Mouse (Mus musculus) embryo, embryonic 10.5 days (tissue): Measurements from ENCODE around the gene Hcn2.

ENCODE experiments used
- DNase-seq: peaks from one replicate; pipeline ENCODE4 v3.0.0-alpha.2; 2015; ENCODE audit warnings: low spot score

The Hcn2 gene

DNA sequence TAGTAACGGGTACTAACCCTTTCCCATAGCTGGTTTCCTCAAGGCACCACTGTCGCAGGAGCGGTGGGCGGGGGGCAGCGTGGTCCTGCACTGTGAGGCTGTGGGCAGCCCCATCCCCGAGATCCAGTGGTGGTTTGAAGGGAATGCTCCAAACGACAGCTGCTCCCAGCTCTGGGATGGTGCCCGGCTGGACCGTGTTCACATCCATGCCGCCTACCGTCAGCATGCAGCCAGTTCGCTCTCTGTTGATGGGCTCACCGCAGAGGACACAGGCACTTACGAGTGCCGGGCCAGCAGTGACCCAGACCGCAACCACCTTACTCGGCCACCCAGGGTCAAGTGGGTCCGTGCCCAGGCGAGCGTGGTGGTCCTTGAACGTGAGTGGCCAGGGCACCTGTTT is 7.8 kb upstream of the Hcn2 start:
- DNase-seq: no peak

DNA sequence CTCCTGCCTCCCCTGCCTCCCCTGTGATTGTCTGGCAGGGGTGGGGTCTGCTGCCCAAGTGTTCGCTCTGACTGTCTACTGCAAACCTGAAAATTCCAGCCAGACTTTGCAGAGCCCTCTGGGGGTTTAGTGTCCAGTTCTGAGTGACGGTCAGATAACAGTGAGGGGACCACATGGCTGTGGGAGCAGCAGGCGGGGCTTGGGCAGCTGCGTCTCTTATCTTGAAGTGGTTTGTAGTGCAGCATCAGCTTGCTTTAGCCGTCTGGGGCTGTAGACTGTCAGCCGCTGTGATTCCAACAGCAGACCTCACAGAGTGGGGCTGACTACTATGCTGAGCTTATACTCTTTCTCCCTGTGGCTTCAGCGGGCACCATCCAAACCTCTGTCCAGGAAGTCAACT is 7.1 kb upstream of the Hcn2 start:
- no peak for DNase-seq

DNA sequence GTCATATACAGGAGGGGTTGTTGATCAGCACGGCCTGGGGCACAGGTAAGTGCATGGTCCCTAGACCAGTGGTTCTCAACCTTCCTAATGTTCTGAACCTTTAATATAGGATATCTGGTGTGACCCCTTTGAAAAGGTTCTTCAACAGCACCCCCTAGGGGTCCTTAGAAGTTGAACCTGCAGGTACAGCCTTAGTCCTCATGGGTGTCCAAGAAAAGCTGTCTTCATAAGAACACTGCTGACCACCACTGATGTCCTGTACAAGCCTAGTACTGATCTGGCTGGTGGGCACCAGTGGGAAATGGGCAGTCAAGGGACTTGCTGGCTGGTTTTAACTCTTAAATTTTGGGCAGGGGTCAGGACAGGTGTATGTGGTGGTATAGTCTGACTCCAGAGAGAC is 4.4 kb upstream of the Hcn2 start:
- DNase-seq: peak; percentile 53

DNA sequence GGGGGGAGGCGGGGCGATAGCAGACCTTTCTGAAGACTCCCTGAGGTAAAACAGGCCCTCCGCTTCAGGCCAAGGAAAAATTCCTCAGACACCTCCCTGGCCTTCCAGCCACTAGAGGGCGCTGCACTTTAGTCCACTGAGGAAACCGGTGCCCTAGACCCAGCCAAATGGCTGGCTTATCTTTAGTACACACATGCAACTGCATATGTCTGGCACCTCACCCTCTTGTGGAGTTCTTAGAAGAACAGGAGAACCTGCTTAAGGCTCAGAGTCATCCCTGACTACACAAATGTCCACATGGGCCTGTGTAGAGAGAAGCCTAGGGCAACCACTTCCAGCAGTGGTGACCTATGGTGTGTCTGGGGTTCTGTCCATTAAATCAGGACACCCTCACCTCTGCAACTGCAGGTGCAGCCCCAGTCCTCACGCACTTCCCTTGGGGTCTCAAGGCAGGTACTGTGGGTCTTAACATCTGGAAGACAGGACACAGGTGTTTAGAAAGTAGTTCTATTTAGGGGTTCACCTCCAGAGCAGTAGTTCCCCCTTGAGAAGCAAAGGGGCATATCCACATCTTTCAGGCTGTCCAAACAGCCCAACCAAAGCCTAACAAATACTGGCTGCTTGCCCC is 3.8 kb upstream of the Hcn2 start:
- peak; percentile 88 for DNase-seq

DNA sequence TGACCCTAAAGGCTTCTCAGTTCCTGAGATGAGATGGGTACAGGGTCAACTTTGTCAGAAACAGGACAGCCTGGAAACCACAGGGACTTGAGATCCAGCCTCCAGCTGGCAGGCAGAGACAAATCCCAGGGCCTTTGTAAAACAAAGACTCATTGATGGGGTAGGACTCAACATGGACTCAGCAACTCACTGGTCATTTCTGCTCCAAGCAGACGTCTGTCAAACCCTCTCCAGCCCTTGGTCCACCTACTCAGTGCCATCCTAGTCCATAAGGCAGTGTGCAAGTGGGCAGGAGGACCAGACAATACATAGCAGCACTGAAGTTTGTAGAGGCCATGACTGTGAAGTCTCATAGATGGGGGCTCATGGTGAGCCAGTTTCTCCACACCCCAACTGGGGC is 3.3 kb upstream of the Hcn2 start:
- no peak for DNase-seq

DNA sequence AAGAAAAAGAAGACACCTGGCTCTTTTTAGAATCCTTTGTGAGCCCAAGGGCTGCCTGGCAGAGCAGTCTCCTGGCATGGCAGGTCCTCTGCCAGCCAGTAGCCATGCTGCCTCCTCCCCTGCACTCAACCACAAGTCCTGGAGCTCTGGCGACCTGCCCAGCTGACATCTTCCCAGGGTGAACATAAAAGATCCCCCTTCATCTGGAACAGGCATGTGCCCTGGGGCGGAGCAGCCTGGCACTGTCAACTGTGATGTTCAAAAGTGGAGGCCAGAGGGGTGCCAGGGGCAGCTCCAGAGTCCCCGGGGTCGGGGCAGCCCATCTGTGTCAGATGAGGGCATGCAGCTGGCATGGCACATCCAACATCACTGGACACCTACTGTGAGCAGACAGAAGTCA is 1.4 kb upstream of the Hcn2 start:
- DNase-seq: no peak

DNA sequence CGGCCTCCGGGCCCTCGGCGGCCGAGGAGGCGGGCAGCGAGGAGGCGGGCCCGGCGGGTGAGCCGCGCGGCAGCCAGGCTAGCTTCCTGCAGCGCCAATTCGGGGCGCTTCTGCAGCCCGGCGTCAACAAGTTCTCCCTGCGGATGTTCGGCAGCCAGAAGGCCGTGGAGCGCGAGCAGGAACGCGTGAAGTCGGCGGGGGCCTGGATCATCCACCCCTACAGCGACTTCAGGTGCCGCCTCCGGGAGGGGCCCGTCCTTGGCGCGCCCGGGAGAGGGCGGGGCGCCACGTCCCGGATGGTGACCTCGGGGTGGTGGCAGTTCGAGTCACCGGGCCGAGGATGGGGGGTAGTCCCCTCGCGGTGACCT is 538 bp downstream of the Hcn2 start:
- no peak for DNase-seq

DNA sequence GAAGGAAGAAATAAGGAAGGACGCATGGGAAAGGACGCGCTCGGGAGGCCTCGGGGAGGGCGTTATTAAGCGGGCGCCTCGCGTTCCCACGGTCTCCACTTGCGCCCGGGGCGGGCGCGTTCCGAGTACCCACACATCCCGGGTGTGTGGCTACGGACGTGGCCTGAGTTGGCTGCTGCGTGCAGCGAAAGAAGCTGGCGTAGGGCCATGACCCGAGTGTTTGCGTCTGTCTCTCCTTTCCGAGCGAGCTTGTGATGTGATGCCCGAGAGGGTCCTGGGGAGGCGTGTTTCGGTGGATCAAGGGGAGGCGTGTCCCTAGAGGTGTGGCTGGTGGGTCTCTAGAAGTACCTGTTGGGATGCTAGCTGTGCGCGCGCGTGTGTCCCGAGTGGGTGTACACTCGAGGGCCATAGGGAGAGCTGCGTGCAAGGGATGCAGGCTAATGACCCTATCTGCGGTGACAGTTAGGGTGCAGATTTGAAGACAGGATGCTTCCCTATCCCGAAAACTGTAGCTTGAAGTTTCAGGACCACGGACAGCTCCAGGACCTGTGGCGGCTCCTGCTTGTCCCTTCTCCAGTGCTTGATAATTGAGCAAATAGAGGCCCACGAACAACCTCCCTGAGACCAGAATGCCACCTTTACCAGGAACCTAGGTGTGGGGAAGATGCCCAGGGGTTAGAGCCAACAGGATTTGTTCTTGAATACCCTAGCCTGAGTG is 1.4 kb downstream of the Hcn2 start:
- DNase-seq: peak; percentile 91

DNA sequence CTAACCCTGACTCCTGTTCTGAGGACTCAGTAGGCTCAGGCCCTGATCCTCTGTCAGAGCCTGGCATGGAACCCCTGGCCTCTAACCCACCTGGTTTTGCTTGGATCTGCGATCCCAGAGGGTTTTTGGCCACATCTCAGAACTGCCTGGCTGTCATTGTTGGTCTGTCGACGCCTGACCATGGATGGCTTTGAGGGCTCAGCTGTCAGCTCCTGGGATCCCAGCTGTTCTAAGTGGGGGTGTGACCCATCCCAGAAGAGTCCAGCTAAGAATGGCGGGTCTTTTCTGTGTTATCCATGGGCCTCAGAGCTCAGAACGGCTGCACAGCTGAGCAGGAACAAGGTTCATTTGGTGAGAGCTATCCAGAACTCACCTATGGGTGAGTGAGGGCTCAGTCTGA is 4.7 kb downstream of the Hcn2 start:
- no peak for DNase-seq

DNA sequence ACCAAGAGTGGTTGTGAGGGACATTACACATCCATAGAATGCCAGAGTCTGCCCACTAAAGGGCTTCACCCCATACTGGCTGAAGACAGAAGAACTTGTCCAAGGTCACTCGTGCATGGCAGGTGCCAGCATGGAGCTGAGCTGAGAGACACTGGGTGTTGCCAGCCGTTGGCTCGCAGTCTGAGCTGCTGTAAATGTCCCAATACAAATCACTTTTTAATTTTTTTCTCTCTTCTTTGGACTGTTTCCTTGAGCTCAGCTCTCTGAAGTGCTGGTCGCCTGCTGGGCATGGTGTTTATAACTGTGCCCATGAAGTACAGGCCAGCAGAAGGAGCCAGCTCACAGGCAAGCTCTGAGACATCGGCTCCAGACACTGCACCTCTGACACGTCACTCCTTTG is 6.6 kb downstream of the Hcn2 start:
- no peak for DNase-seq

DNA sequence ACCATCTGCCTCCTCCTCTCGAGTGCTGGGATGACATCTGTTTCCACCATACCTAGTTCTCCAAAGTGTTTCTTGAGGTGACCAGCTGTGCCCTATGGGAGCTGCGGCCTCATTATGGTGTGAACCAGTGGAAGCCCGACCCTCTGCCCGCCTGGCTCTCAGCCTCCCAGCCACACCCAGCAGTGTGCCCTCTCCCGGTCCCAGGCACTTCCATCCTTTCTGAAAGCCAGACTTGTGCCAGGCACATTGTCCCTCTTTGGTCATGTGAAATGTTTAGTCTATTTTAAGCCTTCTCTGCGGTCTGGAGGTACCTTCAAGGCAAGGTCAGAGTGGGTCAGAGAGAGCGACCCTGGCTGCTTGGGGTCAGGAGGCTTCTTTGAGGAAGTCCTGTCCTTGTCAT is 7.3 kb downstream of the Hcn2 start:
- no peak for DNase-seq

DNA sequence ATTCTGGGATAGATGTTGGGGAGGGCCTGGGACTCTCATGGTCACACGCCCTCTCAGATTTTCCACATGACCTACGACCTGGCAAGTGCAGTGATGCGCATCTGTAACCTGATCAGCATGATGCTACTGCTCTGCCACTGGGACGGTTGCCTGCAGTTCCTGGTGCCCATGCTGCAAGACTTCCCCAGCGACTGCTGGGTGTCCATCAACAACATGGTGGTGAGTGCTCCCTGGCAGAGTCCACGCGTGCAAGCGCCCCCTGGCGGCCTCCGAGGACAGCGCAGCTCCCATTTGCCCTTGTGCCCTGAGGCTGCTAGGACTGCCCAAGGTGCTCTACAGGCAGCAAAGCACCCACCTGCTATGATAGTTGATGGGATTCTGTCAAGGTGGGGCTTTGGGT is 9.7 kb downstream of the Hcn2 start:
- DNase-seq: no peak

DNA sequence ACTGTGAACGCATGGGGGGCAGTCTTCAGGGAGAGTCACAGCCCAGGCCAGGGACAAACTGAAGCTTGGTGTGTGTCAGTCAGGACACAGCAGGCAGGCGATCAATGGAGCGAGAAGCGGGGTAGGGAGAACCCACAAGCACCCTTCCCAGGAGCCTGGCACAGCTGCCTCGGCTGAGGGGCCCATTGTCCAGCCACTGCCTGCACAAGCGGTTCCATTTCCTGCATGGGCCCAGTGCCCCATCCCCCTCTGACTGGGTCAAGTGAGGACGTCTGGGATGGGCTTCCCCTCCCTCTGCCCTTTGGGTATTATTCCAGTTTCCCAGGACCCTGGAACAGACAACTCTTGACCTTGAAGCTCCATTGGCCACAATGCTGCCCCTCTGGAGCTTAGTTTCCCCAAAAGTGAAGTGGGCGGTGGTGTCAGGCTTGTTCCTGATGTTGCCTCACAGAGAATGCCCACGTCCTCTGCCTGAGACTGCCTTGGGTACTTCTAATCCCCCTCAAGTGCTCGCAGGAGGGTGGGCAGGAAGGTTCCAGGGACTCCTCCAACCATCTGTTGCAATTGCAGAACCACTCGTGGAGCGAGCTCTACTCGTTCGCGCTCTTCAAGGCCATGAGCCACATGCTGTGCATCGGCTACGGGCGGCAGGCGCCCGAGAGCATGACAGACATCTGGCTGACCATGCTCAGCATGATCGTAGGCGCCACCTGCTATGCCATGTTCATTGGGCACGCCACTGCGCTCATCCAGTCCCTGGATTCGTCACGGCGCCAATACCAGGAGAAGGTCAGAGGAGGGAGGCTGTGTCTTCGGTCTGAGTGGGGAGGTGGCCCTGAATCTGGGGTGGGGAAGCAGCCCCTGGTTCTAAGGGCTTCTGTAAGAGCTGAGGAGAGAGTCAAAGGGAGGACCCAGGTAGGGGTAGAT is 12.2 kb downstream of the Hcn2 start:
- no peak for DNase-seq

DNA sequence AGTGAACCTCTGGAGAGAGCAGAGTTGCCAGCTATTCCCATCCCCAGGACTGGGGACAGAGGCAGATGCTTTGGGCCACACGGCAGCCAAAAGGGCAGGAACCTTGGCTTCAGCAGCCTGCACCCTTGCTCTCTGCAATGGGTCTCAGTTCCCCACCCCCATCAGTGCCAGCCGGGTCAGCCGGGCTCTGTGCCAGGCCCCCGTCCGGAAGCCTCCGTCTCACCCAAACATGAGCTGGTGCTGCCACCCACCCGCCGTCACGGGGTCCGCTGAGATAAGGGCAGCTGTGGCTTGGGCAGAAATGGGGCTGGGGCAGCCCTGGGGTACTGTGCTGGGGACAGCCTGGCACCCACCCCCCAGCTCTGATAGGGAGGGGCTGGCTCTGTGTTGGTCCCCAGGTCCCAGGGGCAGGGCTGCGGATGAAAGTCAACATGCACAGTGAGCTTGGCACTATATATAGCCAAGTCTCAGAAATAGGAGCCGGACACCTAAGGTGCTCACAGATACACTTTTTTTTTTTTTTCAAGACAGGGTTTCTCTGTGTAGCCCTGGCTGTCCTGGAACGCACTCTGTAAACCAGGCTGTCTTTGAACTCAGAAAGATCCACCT is 13.0 kb downstream of the Hcn2 start:
- no peak for DNase-seq

DNA sequence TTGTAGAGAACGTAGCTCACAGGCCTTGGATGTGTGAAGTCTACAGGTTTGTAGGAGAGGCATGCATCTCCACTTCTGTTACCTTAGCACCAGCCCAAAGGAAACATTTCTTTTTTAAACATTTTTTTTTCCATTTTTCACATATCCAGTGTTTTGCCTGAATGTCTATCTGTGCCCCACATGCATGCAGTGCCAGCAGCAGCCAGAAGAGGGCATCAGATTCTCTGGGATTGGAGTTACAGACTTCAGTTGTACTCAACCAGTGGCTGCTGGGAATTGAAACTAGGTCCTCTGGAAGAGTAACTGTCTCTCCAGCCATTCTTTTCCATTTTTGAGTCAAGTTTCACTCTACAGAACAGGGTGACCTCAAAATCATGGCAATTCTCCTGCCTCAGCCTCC is 16.1 kb downstream of the Hcn2 start:
- DNase-seq: peak; percentile 40

DNA sequence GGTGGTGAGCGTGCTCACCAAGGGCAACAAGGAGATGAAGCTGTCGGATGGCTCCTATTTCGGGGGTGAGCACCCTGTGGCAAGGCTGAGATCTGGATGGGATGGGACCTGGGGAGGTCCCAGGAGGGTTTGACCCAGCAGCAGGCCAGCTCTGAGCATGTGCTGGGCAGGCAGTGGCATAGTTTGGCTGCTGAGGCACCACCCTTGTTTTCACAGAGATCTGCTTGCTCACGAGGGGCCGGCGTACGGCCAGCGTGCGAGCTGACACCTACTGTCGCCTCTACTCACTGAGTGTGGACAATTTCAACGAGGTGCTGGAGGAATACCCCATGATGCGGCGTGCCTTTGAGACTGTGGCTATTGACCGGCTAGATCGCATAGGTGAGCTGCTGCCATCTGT is 17.4 kb downstream of the Hcn2 start:
- DNase-seq: no peak

DNA sequence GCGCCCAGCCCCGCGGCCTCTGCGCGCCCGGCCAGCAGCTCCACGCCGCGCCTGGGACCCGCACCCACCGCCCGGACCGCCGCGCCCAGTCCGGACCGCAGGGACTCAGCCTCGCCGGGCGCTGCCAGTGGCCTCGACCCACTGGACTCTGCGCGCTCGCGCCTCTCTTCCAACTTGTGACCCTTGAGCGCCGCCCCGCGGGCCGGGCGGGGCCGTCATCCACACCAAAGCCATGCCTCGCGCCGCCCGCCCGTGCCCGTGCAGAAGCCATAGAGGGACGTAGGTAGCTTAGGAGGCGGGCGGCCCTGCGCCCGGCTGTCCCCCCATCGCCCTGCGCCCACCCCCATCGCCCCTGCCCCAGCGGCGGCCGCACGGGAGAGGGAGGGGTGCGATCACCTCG is 18.9 kb downstream of the Hcn2 start:
- DNase-seq: peak; percentile 44

DNA sequence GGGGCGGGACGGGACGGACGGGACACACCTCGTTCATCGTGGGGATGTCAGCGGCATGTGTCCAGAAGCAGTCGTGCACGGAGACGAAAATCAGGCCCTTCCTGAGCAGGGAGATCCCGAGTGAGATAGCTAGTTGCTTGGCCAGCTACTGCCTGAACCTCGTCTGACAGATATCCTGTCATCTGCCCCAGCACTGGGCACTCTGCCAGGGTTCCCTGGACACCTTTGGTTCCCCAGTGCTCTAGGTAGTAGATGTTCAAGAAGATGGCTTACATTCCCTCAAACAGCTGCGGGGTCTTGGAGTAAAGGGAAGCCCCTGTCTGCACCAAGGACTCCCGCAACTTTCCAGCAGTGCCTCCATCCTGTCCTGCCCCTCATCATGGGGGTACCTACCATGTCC is 20.3 kb downstream of the Hcn2 start:
- DNase-seq: no peak

DNA sequence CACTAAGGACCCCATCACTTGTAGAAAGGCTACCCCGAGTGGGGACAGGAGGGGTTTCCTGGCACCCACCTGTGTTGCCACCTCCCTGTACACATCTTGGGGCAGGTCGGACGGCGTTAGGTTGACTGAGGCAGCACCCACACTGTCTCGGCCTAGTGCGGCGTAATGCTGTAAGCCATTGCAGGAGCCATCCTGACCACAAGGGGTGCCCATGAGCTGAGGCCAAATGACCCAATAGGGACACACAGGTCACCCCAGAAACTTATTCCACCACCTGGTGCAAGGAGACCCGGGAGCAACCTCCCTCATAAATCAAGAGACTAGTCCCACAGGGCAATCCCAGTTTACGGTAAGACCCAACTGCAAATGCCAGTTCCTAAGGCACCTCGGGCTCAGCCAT is 21.8 kb downstream of the Hcn2 start:
- peak; percentile 19 for DNase-seq

DNA sequence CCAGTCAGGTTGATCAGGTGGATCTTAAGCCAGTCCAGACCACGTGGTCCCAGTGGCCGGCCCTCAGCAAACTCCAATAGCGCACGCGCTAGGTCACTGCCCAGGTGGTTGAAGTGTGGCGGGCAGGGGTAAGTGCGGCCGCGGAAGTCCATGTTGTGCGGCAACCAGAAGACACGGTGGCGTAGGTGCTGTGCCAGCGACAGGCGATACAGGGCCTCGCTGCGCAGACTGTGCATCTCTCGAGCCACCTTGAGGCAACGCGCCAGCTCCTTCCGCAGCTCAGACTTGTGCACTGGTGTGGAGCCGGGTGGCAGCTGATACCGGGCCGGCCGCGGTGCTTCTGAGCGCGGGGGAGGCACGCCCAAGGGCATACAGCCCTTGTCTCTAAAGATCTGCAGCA is 22.8 kb downstream of the Hcn2 start:
- DNase-seq: no peak

DNA sequence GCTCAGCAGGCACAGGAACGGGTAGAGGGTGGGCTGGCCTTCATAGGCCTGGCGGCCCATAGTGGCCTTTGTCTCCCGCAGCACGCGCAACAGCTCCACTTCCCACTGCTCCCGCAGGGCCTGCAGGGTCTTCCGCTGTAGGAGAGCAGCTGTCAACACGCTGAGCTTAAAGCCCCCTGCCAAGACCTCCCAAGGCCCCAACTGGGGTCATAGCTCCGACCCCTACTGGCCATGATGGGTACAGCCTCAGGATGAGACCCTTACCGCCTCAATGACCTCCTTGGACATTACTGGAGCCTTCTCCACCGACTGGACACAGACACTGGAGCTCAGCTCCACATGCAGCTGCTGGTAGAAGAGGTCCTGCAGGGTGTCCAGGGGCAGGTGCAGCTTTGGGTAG is 24.4 kb downstream of the Hcn2 start:
- DNase-seq: peak; percentile 37

DNA sequence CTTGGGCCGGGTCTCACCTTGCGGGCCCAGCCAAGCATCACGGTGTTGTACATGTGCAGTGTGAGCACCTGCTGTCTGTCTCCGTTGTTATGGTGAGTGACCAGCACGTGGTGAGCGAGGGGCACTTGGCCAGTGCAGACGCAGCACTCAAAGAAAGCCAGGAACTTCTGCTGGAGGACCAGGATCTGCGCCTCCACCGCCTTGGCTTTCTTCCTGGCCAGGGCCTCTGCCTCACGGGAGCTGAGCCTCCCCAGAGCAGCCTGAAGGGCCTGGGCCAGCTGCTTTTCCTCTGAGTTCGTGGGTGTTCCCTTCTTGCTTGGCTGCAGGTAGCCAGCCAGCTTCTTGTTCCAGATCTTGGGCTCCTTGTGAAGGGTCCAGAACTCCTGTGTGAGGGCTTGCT is 26.7 kb downstream of the Hcn2 start:
- DNase-seq: no peak
